Comparison of ENCODE assay signal across 8 mouse cellular contexts in genomic region chr4:45341669-45342249, GRCm38 (mm10). TPM values are rescaled to one million over a fixed set of nuclear protein-coding genes. Genes with fewer than 3 reads are reported as not detected.
A peak's percentile ranks its signal among the peaks of the same experiment; 100 is the strongest.
DNase-seq lines count a peak whose midpoint lies in the region; ATAC-seq lines count a peak whose summit lies in the region.

Gene Dcaf10 (plus strand): TSS chr4:45342101.

- ATAC-seq in megakaryocyte progenitor cell, adult 5-6 weeks (replicated peaks; ENCODE audit: poor library complexity): peak; percentile 96

- DNase-seq in adipocyte (ENCODE audit: low spot score): peak; percentile 89
- peak; percentile 88 for DNase-seq in embryo, embryonic 10 days (ENCODE audit: low spot score)
- peak; percentile 97 for DNase-seq in gastrocnemius, postnatal 10 days
- peak; percentile 94 for DNase-seq in induced T-regulatory cell, adult 2 months (ENCODE audit: low read depth)
- DNase-seq in left cerebral cortex, adult 9 months (ENCODE audit: low spot score in 2 of 2): peak; percentile 62 to 91
- peak; percentile 93 for DNase-seq in right cerebral cortex, postnatal 14 days
- DNase-seq in urinary bladder, postnatal 36 days (ENCODE audit: low spot score in 2 of 2): peak; percentile 92 to 94

RNA-seq across cellular contexts. Expression of gene Dcaf10, which starts in this region (rescaled TPM):
- 10 to 100 TPM; 16.5 to 17.8 TPM for total RNA-seq in gastrocnemius, postnatal 10 days (2021)
- 16.2 and 16.3 TPM in 2 replicates for total RNA-seq in megakaryocyte progenitor cell, adult 5-6 weeks (2015)
- 10.2 and 12.3 TPM in 2 replicates for total RNA-seq in megakaryocyte progenitor cell, adult 5-6 weeks (2017)

Comparison
In these comparisons a context has a peak if more than half of its experiments do, and no peak if none do; other contexts are left out.
1. Peak in every context shown above with its lines: DNase-seq and ATAC-seq.